Mouse (Mus musculus): ENCODE measurements around the gene Mpv17l. TPM values are rescaled to one million over a fixed set of nuclear protein-coding genes. Genes with fewer than 3 reads are reported as not detected.

The Mpv17l gene
- polyA plus RNA-seq, 1 experiment from 2014 or later: 11.9 TPM

- H3K27me3 ChIP-seq (replicated peaks; ENCODE audit: insufficient read depth, low read length): no peaks in the 10 kb centered on the region
- 2% methylated on average over 31 of the region's 31 CpGs for WGBS
- ATAC-seq (peak; percentile 17; the same call in 1 of the 2 replicates), DNase-seq (ENCODE audit: low spot score) (peak; percentile 19)
- H3K4me1 ChIP-seq (ENCODE audit: insufficient read depth, low read depth, low read length): peaks cover 7% of the 10 kb centered on the region
- H3K4me2 ChIP-seq (replicated peaks; ENCODE audit: low read depth, low read length): peak within 1 kb of the TSS; percentile 72
- no peak within 1 kb of the TSS for H3K27ac ChIP-seq (ENCODE audit: low read length)
- TF ChIP-seq CTCF (IDR thresholded peaks at IDR 0.05) (no peak), EP300 (IDR thresholded peaks at IDR 0.05) (no peak)
- no peaks in the 10 kb centered on the region for H3K36me3 ChIP-seq (ENCODE audit: insufficient read depth, low read length)
- no peaks in the 10 kb centered on the region for H3K9me3 ChIP-seq (ENCODE audit: low read length)
- peak within 1 kb of the TSS; percentile 28 for H3K4me3 ChIP-seq (ENCODE audit: low read depth, low read length)
- no peak within 1 kb of the TSS for H3K9ac ChIP-seq (replicated peaks; ENCODE audit: low read depth)
These were observed 83.9 kb downstream of the Mpv17l start, which contains the start of the genes 2900011O08Rik and Ifitm7 for GRCm38 (mm10) chr16:13986574-13987478. Gene 2900011O08Rik, plus strand, starts transcription at chr16:13986604. Gene Ifitm7, minus strand, starts transcription at chr16:13986888.

DNA sequence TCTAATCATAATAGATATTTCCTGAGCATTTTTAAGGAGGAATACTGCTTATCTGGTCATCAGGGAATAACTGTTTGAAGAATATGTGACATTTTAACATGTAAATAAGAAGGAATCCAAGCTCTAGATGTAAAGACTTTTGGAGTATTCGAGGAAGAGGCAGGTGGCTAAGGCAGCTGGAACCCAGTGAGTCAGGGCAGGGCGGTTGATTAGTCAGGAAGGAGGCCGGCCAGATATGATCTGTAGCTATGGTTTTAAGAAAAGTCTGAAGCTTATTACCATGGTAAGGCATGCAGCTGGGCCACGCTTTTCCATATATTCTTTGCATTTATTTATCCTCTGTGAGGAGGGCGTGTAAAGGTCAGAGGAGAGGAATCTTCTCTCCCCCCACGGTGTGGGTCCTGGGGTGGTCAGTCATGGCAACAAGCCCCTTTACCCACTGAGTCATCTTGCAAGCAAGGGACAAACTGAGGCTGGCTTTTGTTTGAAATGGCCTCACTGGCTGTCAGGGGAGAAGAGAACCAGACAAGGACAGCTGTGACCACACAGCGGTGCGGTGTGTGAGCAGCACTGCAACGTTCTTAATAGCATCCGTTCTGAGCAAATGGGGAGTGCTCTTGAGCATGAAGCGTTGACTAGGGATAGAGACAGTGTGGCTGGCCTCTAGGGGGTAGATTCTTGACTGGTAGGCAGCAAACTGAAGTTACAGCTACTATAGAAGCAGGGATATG is 89.7 kb downstream of the Mpv17l start:
- Histone ChIP-seq H3K9me3 (ENCODE audit: low read length) (no peaks in the 10 kb centered on the region), H3K4me3 (ENCODE audit: low read depth, low read length) (no peak overlapping the region), H3K4me1 (ENCODE audit: insufficient read depth, low read depth, low read length) (no peaks in the 10 kb centered on the region), H3K9ac (replicated peaks; ENCODE audit: low read depth) (no peak overlapping the region), H3K27ac (ENCODE audit: low read length) (no peak overlapping the region), H3K4me2 (replicated peaks; ENCODE audit: low read depth, low read length) (no peak overlapping the region), H3K27me3 (replicated peaks; ENCODE audit: insufficient read depth, low read length) (no peaks in the 10 kb centered on the region), H3K36me3 (ENCODE audit: insufficient read depth, low read length) (no peaks in the 10 kb centered on the region)
- TF ChIP-seq EP300 (IDR thresholded peaks at IDR 0.05) (no peak), CTCF (IDR thresholded peaks at IDR 0.05) (no peak)
- DNase-seq (ENCODE audit: low spot score) (no peak), ATAC-seq (no peak)
- WGBS: 78% methylated on average over 11 of the region's 11 CpGs

DNA sequence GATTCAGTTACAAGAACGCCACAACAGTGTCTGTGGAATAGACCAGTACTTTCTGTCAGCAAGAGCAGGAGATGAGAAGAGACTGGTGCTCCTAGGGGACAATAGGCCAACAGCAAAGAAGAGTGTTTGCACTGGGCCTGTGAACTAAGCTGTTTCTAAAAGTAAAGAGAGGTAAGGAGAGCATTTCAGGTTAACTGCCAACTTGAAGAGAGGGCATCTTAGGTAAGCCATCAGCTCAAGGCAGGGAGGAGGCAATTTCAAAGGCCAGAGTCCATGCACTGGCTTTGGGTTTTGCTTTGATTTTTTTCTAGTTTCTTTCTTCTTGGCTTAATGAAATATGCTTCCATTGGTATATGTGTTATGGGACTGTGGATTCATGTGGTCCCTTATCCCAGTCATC is 91.1 kb downstream of the Mpv17l start:
- Histone ChIP-seq H3K36me3 (ENCODE audit: insufficient read depth, low read length) (no peaks in the 10 kb centered on the region), H3K27ac (ENCODE audit: low read length) (no peak overlapping the region), H3K9ac (replicated peaks; ENCODE audit: low read depth) (no peak overlapping the region), H3K27me3 (replicated peaks; ENCODE audit: insufficient read depth, low read length) (no peaks in the 10 kb centered on the region), H3K4me3 (ENCODE audit: low read depth, low read length) (no peak overlapping the region), H3K9me3 (ENCODE audit: low read length) (no peaks in the 10 kb centered on the region), H3K4me2 (replicated peaks; ENCODE audit: low read depth, low read length) (no peak overlapping the region), H3K4me1 (ENCODE audit: insufficient read depth, low read depth, low read length) (no peaks in the 10 kb centered on the region)
- TF ChIP-seq EP300 (IDR thresholded peaks at IDR 0.05): no peak
- TF ChIP-seq CTCF (IDR thresholded peaks at IDR 0.05): no peak
- ATAC-seq (no peak), DNase-seq (ENCODE audit: low spot score) (no peak)
- WGBS: 74% methylated on average over 1 of the region's 1 CpGs

DNA sequence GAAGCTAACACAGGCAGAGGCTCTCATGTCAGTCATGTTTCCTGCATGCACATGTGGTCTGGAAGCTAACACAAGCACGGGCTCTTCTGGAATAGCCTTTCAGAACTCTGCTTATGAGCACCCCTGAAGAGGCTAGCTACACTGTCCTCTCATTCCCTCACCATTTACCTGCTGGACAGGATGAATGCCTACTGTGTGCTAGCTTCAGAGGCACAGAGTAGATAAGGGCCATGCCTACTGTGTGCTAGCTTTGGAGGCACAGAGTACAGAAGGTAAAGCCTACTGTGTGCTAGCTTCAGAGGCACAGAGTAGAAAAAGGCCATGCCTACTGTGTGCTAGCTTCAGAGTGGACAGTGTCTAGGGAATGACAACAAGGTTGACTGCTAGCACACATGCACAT is 91.5 kb downstream of the Mpv17l start:
- DNase-seq (ENCODE audit: low spot score): no peak
- H3K9ac ChIP-seq (replicated peaks; ENCODE audit: low read depth): no peak overlapping the region
- WGBS: 68% methylated on average over 1 of the region's 1 CpGs
- no peak overlapping the region for H3K4me2 ChIP-seq (replicated peaks; ENCODE audit: low read depth, low read length)
- H3K36me3 ChIP-seq (ENCODE audit: insufficient read depth, low read length): no peaks in the 10 kb centered on the region
- TF ChIP-seq EP300 (IDR thresholded peaks at IDR 0.05) (no peak), CTCF (IDR thresholded peaks at IDR 0.05) (no peak)
- no peaks in the 10 kb centered on the region for H3K27me3 ChIP-seq (replicated peaks; ENCODE audit: insufficient read depth, low read length)
- no peak overlapping the region for H3K27ac ChIP-seq (ENCODE audit: low read length)
- H3K4me1 ChIP-seq (ENCODE audit: insufficient read depth, low read depth, low read length): no peaks in the 10 kb centered on the region
- H3K9me3 ChIP-seq (ENCODE audit: low read length): no peaks in the 10 kb centered on the region
- ATAC-seq: no peak
- H3K4me3 ChIP-seq (ENCODE audit: low read depth, low read length): no peak overlapping the region

Other genes with a start within 250 kb of the Mpv17l start
- gene Parn, start 235.0 kb upstream of the Mpv17l start, polyA plus RNA-seq (2015; fragmentation: Nextera tagmentation; extraction: Ambion mirVana): 25.0 and 28.5 TPM in 2 replicates
- gene Bfar, start 231.3 kb upstream of the Mpv17l start, polyA plus RNA-seq (2015; fragmentation: Nextera tagmentation; extraction: Ambion mirVana): 33.3 and 33.4 TPM in 2 replicates
- gene 3110001I22Rik, start 231.2 kb upstream of the Mpv17l start, polyA plus RNA-seq (2015; fragmentation: Nextera tagmentation; extraction: Ambion mirVana): 2.8 and 3.1 TPM in 2 replicates
- 1.5 and 1.7 TPM in 2 replicates for gene Pla2g10, start 172.2 kb upstream of the Mpv17l start, polyA plus RNA-seq (2015; fragmentation: Nextera tagmentation; extraction: Ambion mirVana)
- 28.1 TPM in 2 replicates for gene Rrn3, start 122.5 kb upstream of the Mpv17l start, polyA plus RNA-seq (2015; fragmentation: Nextera tagmentation; extraction: Ambion mirVana)
- 135 and 141 TPM in 2 replicates for gene Ntan1, start 84.3 kb upstream of the Mpv17l start, polyA plus RNA-seq (2015; fragmentation: Nextera tagmentation; extraction: Ambion mirVana)
- 57.0 and 59.0 TPM in 2 replicates for gene Pdxdc1, start within 50 bp of the Mpv17l start, polyA plus RNA-seq (2015; fragmentation: Nextera tagmentation; extraction: Ambion mirVana)
- 0.42 TPM in 1 of 2 replicates, not detected in the other for gene 2900011O08Rik, start 83.4 kb downstream of the Mpv17l start, polyA plus RNA-seq (2015; fragmentation: Nextera tagmentation; extraction: Ambion mirVana)
- not detected in 2 replicates for gene Ifitm7, start 83.7 kb downstream of the Mpv17l start, polyA plus RNA-seq (2015; fragmentation: Nextera tagmentation; extraction: Ambion mirVana)